Mouse (Mus musculus) testis, adult 2 months (tissue): ENCODE results near the gene Fkbp8. TPM values are rescaled to one million over a fixed set of nuclear protein-coding genes. Genes with fewer than 3 reads are reported as not detected.
"Not testable (repeated sequence)": the region's sequence is repeated elsewhere in the genome, so short reads cannot be mapped to it uniquely, and the experiment has no call there.

Experiments used
- H3K27ac ChIP-seq: fragments of 200-500 bp; 2 replicates; pipeline ENCODE4 v1.5.1; 2012; ENCODE audit warnings: low read depth, low read length; ENCODE audit not compliant: control insufficient read depth, insufficient read depth
- H3K27me3 ChIP-seq: fragments of 200-500 bp; 2 replicates; pipeline ENCODE4 v1.6.1; 2012; ENCODE audit warnings: mild to moderate bottlenecking, low read length, moderate library complexity; ENCODE audit not compliant: control insufficient read depth, insufficient read depth
- H3K36me3 ChIP-seq: fragments of 200-500 bp; 2 replicates; pipeline ENCODE4 v1.6.1; 2012; ENCODE audit warnings: mild to moderate bottlenecking, low read length; ENCODE audit not compliant: control insufficient read depth, insufficient read depth
- H3K4me1 ChIP-seq: fragments of 200-500 bp; 2 replicates; pipeline ENCODE4 v1.6.1; 2012; ENCODE audit warnings: low read length; ENCODE audit not compliant: control insufficient read depth, insufficient read depth
- H3K4me3 ChIP-seq: fragments of 200-500 bp; 2 replicates; pipeline ENCODE4 v1.5.1; 2012; ENCODE audit warnings: low read depth, mild to moderate bottlenecking, low read length, moderate library complexity, mixed read lengths; ENCODE audit not compliant: control insufficient read depth
- CTCF ChIP-seq: fragments of 200-500 bp; IDR thresholded peaks from 2 replicates; pipeline ENCODE4 v1.5.1; 2012; ENCODE audit warnings: low read depth, mild to moderate bottlenecking, inconsistent platforms, low read length, moderate library complexity; ENCODE audit not compliant: control insufficient read depth, insufficient read depth, insufficient replicate concordance
- POLR2A ChIP-seq: fragments of 200-500 bp; IDR thresholded peaks from 2 replicates; pipeline ENCODE4 v1.6.1; 2012; ENCODE audit warnings: low read depth, mild to moderate bottlenecking, inconsistent platforms, low read length, moderate library complexity; ENCODE audit not compliant: control insufficient read depth
- polyA plus RNA-seq: library from polyadenylated mRNA; depleted of rRNA; stranded (reverse); fragments of >200 nt; gene quantifications from 2 replicates; pipeline ENCODE4 v1.2.3, GENCODE M21; 2012

Gene Fkbp8
- polyA plus RNA-seq, 1 experiment, result 179 TPM

DNA sequence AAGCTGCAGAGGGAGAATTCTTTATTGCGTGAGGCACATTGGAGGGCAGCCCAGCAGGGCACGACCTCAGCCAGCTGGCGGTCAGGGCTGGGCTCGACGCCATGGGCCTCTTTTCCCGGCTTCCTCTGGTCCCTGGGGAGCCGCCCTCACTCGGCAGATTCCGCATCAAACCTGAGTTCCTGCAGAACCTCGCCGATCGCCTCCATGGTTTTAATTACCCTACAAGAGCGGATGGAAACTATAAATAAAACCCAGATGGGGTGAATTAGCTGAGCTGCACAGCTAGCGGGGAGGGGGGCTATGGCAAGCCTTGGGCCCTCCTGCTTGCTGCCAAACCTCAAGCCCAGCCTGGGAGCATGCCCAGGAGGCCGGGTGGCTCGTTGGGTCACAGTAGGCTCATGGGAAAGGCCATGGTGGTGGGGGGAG, 23.2 kb upstream of the Fkbp8 start:
- Histone ChIP-seq H3K36me3 (no peaks in the 10 kb centered on the region; the same call in 1 of the 2 replicates), H3K27ac (no peak overlapping the region), H3K27me3 (no peaks in the 10 kb centered on the region), H3K4me1 (peaks cover 56% of the 10 kb centered on the region), H3K4me3 (no peak overlapping the region)
- TF ChIP-seq POLR2A, result no peak
- TF ChIP-seq CTCF, result no peak

DNA sequence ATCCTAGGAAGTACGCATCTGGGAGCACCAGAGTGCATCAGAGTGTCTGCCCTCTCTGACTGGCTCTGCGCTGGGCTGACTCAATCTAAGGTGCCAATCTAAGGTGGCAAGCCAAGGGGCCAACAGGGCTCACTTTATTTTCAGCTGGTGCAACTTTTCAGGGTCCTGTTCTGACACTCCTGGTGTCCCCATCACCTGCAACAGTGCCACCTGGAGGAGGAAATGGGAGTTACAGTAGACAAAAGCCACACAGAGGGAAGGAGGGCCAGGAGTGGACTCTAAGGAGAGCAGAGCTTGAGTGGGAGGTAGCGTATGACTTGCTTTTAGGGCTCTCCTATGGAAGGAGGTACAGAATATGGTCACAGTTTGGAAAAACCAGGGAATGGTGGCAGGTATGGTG, 22.7 kb upstream of the Fkbp8 start:
- peak; percentile 59; the same call in 1 of the 2 replicates for TF ChIP-seq CTCF
- TF ChIP-seq POLR2A, result no peak
- Histone ChIP-seq H3K4me1 (peaks cover 56% of the 10 kb centered on the region), H3K4me3 (no peak overlapping the region), H3K36me3 (no peaks in the 10 kb centered on the region; the same call in 1 of the 2 replicates), H3K27me3 (no peaks in the 10 kb centered on the region), H3K27ac (no peak overlapping the region)

GRCm38 (mm10) chr8:70505698-70506327, 21.7 kb upstream of the Fkbp8 start:
- Histone ChIP-seq H3K4me3 (peak overlapping the region; percentile 83), H3K36me3 (no peaks in the 10 kb centered on the region; the same call in 1 of the 2 replicates), H3K4me1 (peaks cover 49% of the 10 kb centered on the region), H3K27ac (peak overlapping the region; percentile 63), H3K27me3 (no peaks in the 10 kb centered on the region)
- TF ChIP-seq POLR2A (no peak), CTCF (peak; percentile 5; the same call in 1 of the 2 replicates)

DNA sequence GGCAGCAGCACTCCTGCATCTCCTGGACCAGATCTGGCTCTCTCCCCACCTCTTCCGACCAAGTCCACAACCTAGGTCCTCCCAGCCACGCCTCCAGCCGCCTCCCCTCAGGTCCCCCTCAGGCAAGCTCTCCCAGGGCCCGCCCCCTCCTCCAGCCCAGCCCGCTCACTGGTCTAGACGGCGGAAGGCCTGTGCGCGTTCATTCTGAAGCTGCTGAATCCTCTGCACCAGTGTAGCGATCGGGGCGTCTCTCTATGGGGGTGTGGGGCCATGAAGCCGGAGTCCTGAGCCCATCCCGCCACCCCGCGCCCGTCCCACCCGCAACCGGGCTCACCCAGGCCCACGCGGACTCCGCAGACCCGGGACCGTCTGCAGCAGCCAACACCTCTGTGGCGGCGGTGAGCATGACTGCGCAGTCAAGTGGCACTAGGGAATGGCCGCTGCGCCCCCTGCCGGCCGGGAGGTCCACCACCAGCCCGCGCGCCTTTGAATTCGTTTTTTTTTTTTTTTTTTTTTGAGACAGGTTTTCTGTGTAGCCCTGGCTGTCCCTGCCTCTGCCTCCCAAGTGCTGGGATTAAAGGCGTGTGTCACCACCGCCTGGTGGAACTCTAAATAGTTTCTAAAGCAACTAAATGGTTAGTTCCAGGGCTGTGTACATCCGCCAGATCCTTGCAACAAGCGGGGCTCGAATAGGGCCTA, 21.0 kb upstream of the Fkbp8 start, which contains the start of gene Rex1bd:
Gene Rex1bd, minus strand, starts transcription at position 425 of the 699 bp plus-strand sequence.
- H3K4me3 ChIP-seq, result peak within 1 kb of the TSS; percentile 83
- TF ChIP-seq POLR2A, result peak; percentile 8; the same call in 1 of the 2 replicates
- TF ChIP-seq CTCF, result peak; percentile 69; the same call in 1 of the 2 replicates
- H3K36me3 ChIP-seq, result no peaks in the 10 kb centered on the region; the same call in 1 of the 2 replicates
- H3K4me1 ChIP-seq, result peaks cover 45% of the 10 kb centered on the region
- peak within 1 kb of the TSS; percentile 63 for H3K27ac ChIP-seq
- no peaks in the 10 kb centered on the region for H3K27me3 ChIP-seq

- H3K4me1 ChIP-seq, result peaks cover 40% of the 10 kb centered on the region
- no peak for TF ChIP-seq CTCF
- no peak for TF ChIP-seq POLR2A
- H3K4me3 ChIP-seq, result peak overlapping the region; percentile 83
- no peak overlapping the region; the same call in 1 of the 2 replicates for H3K27ac ChIP-seq
- H3K36me3 ChIP-seq, result no peaks in the 10 kb centered on the region; the same call in 1 of the 2 replicates
- H3K27me3 ChIP-seq, result no peaks in the 10 kb centered on the region
Measured at GRCm38 (mm10) chr8:70507027-70507393, 20.5 kb upstream of the Fkbp8 start.

DNA sequence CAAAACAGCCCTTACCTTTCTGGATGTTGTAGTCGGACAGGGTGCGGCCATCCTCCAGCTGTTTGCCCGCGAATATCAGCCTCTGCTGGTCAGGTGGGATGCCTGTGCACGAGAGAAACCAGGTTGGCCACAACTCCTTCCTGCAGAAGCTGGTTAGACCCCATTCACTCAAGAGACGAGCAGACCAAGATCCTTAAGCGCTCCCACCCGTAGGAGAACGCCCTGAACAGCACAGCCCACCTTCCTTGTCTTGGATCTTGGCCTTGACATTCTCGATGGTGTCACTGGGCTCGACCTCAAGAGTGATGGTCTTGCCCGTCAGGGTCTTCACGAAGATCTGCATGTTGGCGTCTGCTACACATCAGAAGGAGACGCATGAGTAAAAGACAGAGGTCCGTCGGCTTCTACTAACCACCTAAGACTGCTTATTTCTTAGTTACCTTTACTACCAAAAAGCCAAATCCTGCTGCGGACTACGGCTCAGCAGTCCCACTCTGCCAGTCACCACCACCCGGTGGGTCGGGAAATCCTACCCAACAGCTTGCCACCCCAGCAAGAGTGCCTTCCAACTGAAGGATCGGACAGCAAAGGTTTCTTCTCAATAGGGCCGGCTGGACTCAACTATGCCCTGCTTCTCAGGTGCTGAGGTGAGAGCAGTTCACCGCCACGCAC, 18.1 kb upstream of the Fkbp8 start:
- peaks cover 20% of the 10 kb centered on the region for H3K4me1 ChIP-seq
- peak overlapping the region; percentile 99 for H3K27ac ChIP-seq
- H3K36me3 ChIP-seq, result peaks cover 3% of the 10 kb centered on the region
- TF ChIP-seq POLR2A, result no peak
- TF ChIP-seq CTCF, result no peak
- H3K4me3 ChIP-seq, result peak overlapping the region; percentile 96
- H3K27me3 ChIP-seq, result no peaks in the 10 kb centered on the region

DNA sequence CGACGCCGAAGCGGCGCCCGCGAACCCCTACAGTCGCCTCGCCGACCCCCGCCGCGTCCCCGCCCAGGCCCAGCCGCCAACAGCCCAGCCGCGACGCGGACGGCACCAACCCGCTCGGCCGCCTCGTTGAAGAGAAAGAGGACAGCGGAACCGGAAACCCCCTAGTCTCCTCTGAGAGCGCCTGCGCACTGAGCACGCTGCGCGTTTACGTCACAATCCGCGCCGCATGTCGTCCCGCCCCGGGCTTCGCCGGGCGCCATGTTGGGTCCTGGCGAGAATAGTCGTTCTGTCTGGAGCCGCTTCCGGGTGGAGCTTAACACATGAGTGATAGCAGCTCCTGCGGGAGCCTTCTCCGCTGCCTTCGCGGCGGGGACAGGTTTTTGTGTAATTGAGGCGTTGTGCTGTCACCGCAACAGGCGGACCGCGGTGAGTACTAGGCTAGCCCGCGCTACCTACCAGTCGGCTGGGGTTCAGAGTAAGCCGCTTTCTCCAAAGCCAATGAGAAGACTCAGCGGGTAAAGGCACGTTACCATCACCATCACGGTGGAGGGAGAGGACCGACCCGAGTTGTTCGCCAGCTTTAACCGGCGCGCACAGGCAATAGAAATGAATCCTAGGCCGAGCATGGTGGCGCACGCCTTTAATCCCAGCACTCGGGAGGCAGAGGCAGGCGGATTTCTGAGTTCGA, 17.2 kb upstream of the Fkbp8 start, which contains the start of gene Uba52:
Gene Uba52, minus strand, starts transcription at position 574 of the 688 bp plus-strand sequence.
- Histone ChIP-seq H3K27ac (peak within 1 kb of the TSS; percentile 99), H3K27me3 (no peaks in the 10 kb centered on the region), H3K4me1 (peaks cover 13% of the 10 kb centered on the region), H3K36me3 (peaks cover 3% of the 10 kb centered on the region), H3K4me3 (peak within 1 kb of the TSS; percentile 96)
- peak; percentile 92 for TF ChIP-seq POLR2A
- TF ChIP-seq CTCF, result no peak

- H3K27me3 ChIP-seq, H3K4me1 ChIP-seq, H3K36me3 ChIP-seq: not testable (repeated sequence)
- Histone ChIP-seq H3K4me3 (peak overlapping the region; percentile 96), H3K27ac (peak overlapping the region; percentile 99)
Measured at GRCm38 (mm10) chr8:70511174-70511573, 16.4 kb upstream of the Fkbp8 start.
